Mouse (Mus musculus): Measurements from ENCODE around the gene Celf1. TPM values are rescaled to one million over a fixed set of nuclear protein-coding genes. Genes with fewer than 3 reads are reported as not detected.

Gene Celf1
- polyA plus RNA-seq, 1 experiment, result 182 TPM

DNA sequence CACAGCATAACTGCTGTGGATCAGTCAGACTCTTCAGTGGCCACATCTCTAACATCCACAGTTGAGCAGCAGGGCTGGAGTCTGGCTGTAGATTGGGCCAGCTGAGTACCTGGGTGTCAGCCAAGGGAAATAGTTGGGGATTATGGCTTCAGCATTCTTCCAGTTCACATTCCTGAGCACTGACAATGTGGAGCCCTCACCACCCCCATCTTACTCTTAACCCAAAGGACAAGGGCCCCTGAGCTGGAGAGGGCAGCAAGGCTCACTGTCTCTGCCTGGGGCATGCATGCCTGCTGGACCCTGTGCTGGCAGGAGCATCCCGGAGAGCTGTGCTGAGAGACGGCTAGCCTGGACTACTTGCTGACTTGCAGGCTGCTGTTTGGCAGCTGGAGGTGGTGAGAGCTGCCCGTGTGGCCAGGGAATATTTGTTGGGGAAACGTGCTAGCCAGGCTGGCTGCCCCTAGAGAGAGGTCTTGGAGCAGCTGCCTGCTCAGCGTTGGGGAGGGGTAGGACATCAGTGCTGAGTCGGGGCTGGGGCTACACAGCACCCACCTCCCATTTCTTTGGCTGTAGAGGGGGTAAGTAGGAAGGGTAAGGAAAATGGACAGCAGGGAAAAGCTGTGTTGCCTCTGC, 121.8 kb downstream of the Celf1 start:
- no peaks in the 10 kb centered on the region for H3K4me1 ChIP-seq (ENCODE audit: control insufficient read depth, insufficient read depth, low read length)
- H3K27me3 ChIP-seq (ENCODE audit: control insufficient read depth, insufficient read depth, low read length, poor library complexity, severe bottlenecking), result no peaks in the 10 kb centered on the region
- H3K27ac ChIP-seq (ENCODE audit: insufficient read depth, low read length), result no peak overlapping the region
- H3K9me3 ChIP-seq (replicated peaks; ENCODE audit: control insufficient read depth, insufficient read depth, low read length, poor library complexity, severe bottlenecking), result no peaks in the 10 kb centered on the region
- TF ChIP-seq POLR2A (IDR thresholded peaks at IDR 0.05; ENCODE audit: insufficient read depth, low read length) (no peak), EP300 (IDR thresholded peaks at IDR 0.05; ENCODE audit: insufficient read depth, low read depth, low read length) (no peak), CTCF (IDR thresholded peaks at IDR 0.05; ENCODE audit: low read depth, low read length) (no peak)
- no peak overlapping the region for H3K4me3 ChIP-seq (ENCODE audit: low read depth, low read length)
- peaks cover 22% of the 10 kb centered on the region for H3K36me3 ChIP-seq (ENCODE audit: control insufficient read depth, insufficient read depth, low read length, poor library complexity, severe bottlenecking)
- H3K9ac ChIP-seq (ENCODE audit: low read depth, poor library complexity, severe bottlenecking), result no peak overlapping the region

DNA sequence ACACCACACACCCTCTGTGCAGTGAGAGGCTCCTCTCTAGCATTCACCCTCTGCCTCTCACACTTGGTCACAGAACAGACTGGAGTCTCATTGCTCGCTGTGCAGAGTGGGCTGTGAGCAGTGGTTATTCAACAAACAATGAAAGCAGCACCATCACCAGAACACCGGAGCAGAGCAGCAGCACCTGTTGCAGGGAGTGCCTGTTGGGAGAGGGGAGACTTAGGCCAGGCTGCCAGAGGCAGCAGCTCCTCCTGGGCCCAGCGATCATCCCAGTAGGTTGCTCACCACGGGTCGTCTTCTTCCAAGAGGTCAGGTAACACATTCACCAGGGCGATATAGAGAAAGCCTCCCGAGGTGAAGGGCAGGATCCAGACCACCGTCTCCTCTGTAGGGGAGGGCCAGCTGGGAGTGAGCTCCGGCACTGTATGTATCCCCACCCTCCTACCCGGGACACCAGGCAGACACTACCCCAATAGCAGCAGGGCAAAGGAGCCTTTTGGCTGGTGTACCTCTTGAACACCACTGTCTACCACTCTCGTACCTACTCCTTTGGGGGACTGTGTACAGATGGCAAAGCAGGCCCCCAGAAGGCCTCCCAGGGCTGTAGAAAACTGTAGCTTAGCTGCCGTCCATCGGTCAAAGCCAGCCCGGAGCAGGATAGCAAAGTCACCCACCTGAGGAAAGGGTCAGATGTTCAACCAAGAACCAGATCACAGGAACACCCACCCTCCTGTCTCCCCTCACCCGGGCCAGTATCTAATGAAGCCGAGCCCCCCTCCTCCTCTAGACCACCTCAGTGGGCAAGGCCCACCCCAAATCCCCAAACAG, 122.8 kb downstream of the Celf1 start:
- peaks cover 13% of the 10 kb centered on the region for H3K36me3 ChIP-seq (ENCODE audit: control insufficient read depth, insufficient read depth, low read length, poor library complexity, severe bottlenecking)

DNA sequence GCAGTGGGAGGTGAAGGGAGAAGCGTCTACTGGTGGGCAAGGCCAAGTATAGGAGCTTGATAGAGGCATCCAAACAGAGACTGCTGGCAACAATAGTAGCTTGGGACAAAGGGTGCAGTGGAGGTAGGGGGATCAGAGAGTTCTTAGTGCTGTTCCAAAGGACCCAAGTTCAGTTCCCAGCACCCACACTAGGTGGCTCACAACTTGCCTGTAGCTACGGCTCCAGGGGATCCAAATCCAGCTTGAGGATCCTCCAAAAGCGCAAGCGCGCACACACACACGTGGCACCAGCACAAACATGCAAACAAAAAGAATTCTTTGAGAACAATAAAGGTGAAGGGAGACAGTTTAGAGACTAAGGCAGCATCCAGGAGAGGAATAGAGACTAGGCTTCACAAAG, 124.0 kb downstream of the Celf1 start:
- Histone ChIP-seq H3K4me1 (ENCODE audit: control insufficient read depth, insufficient read depth, low read length) (no peaks in the 10 kb centered on the region), H3K27me3 (ENCODE audit: control insufficient read depth, insufficient read depth, low read length, poor library complexity, severe bottlenecking) (no peaks in the 10 kb centered on the region), H3K36me3 (ENCODE audit: control insufficient read depth, insufficient read depth, low read length, poor library complexity, severe bottlenecking) (peaks cover 3% of the 10 kb centered on the region; the same call in 1 of the 2 replicates), H3K27ac (ENCODE audit: insufficient read depth, low read length) (no peak overlapping the region), H3K4me3 (ENCODE audit: low read depth, low read length) (no peak overlapping the region), H3K9ac (ENCODE audit: low read depth, poor library complexity, severe bottlenecking) (no peak overlapping the region), H3K9me3 (replicated peaks; ENCODE audit: control insufficient read depth, insufficient read depth, low read length, poor library complexity, severe bottlenecking) (no peaks in the 10 kb centered on the region)
- TF ChIP-seq CTCF (IDR thresholded peaks at IDR 0.05; ENCODE audit: low read depth, low read length) (peak; percentile 19), EP300 (IDR thresholded peaks at IDR 0.05; ENCODE audit: insufficient read depth, low read depth, low read length) (no peak), POLR2A (IDR thresholded peaks at IDR 0.05; ENCODE audit: insufficient read depth, low read length) (no peak)

More for the DNA sequence above, 122.8 kb downstream of the Celf1 start:
- Histone ChIP-seq H3K9ac (ENCODE audit: low read depth, poor library complexity, severe bottlenecking) (no peak overlapping the region), H3K4me1 (ENCODE audit: control insufficient read depth, insufficient read depth, low read length) (no peaks in the 10 kb centered on the region), H3K9me3 (replicated peaks; ENCODE audit: control insufficient read depth, insufficient read depth, low read length, poor library complexity, severe bottlenecking) (no peaks in the 10 kb centered on the region), H3K4me3 (ENCODE audit: low read depth, low read length) (no peak overlapping the region), H3K27me3 (ENCODE audit: control insufficient read depth, insufficient read depth, low read length, poor library complexity, severe bottlenecking) (no peaks in the 10 kb centered on the region), H3K27ac (ENCODE audit: insufficient read depth, low read length) (no peak overlapping the region)
- TF ChIP-seq POLR2A (IDR thresholded peaks at IDR 0.05; ENCODE audit: insufficient read depth, low read length) (no peak), CTCF (IDR thresholded peaks at IDR 0.05; ENCODE audit: low read depth, low read length) (no peak), EP300 (IDR thresholded peaks at IDR 0.05; ENCODE audit: insufficient read depth, low read depth, low read length) (no peak)

DNA sequence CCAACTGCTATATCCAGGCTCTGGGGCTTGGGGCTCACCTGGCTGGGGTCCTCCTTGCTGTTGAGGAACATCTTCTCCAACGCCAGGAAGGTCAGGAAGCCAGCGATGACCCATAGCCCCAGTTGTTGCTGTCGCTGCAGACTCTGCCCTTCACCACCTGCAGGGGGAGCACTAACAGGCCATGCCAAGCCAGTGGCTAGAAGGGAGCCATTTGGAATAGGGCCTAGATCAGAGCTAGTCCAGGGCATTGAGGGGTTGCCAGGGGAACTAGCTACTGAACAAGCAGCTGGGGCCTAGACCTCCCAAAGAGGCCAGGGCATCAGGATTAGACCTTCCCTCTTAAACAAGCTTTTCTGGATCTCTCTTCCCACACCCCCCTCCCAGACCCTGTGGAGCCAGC, 125.4 kb downstream of the Celf1 start:
- no peak overlapping the region for H3K27ac ChIP-seq (ENCODE audit: insufficient read depth, low read length)
- no peaks in the 10 kb centered on the region for H3K9me3 ChIP-seq (replicated peaks; ENCODE audit: control insufficient read depth, insufficient read depth, low read length, poor library complexity, severe bottlenecking)
- H3K4me1 ChIP-seq (ENCODE audit: control insufficient read depth, insufficient read depth, low read length), result no peaks in the 10 kb centered on the region
- H3K4me3 ChIP-seq (ENCODE audit: low read depth, low read length), result no peak overlapping the region
- TF ChIP-seq POLR2A (IDR thresholded peaks at IDR 0.05; ENCODE audit: insufficient read depth, low read length), result no peak
- TF ChIP-seq EP300 (IDR thresholded peaks at IDR 0.05; ENCODE audit: insufficient read depth, low read depth, low read length), result no peak
- peak; percentile 97 for TF ChIP-seq CTCF (IDR thresholded peaks at IDR 0.05; ENCODE audit: low read depth, low read length)
- H3K27me3 ChIP-seq (ENCODE audit: control insufficient read depth, insufficient read depth, low read length, poor library complexity, severe bottlenecking), result no peaks in the 10 kb centered on the region
- no peak overlapping the region for H3K9ac ChIP-seq (ENCODE audit: low read depth, poor library complexity, severe bottlenecking)
- no peaks in the 10 kb centered on the region for H3K36me3 ChIP-seq (ENCODE audit: control insufficient read depth, insufficient read depth, low read length, poor library complexity, severe bottlenecking)

DNA sequence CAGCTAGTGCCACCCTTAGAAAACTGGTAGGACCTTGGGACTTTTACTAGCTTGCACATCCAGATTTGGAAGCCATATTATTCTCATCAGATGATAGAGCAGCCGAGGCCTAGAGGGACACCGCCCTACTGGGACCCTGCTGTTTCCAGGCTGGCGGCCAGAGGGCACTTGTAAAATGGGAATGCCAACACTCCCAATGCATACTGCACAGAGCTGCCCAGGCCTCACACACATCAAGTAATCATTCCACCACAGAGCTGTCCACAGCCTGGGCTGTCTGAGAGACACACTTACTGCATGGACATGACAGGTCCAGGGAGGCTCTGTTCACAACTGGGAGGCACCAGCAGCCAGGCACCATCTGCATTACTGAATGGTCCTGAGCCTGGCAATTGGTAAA, 126.3 kb downstream of the Celf1 start:
- Histone ChIP-seq H3K9me3 (replicated peaks; ENCODE audit: control insufficient read depth, insufficient read depth, low read length, poor library complexity, severe bottlenecking) (no peaks in the 10 kb centered on the region), H3K4me1 (ENCODE audit: control insufficient read depth, insufficient read depth, low read length) (no peaks in the 10 kb centered on the region), H3K27ac (ENCODE audit: insufficient read depth, low read length) (no peak overlapping the region), H3K9ac (ENCODE audit: low read depth, poor library complexity, severe bottlenecking) (no peak overlapping the region), H3K36me3 (ENCODE audit: control insufficient read depth, insufficient read depth, low read length, poor library complexity, severe bottlenecking) (no peaks in the 10 kb centered on the region), H3K4me3 (ENCODE audit: low read depth, low read length) (no peak overlapping the region), H3K27me3 (ENCODE audit: control insufficient read depth, insufficient read depth, low read length, poor library complexity, severe bottlenecking) (no peaks in the 10 kb centered on the region)
- TF ChIP-seq CTCF (IDR thresholded peaks at IDR 0.05; ENCODE audit: low read depth, low read length) (no peak), EP300 (IDR thresholded peaks at IDR 0.05; ENCODE audit: insufficient read depth, low read depth, low read length) (no peak), POLR2A (IDR thresholded peaks at IDR 0.05; ENCODE audit: insufficient read depth, low read length) (no peak)
